Mouse (Mus musculus) cerebellum, postnatal 4 days (tissue): ENCODE measurements around the gene Dusp19.

Source experiments
- DNase-seq, 2 experiments: peaks; one replicate each; pipeline ENCODE4 v3.0.0; 2022; ENCODE audit warnings: low spot score in 2 of 2, mixed read lengths in 1 of 2

Dusp19 gene

DNA sequence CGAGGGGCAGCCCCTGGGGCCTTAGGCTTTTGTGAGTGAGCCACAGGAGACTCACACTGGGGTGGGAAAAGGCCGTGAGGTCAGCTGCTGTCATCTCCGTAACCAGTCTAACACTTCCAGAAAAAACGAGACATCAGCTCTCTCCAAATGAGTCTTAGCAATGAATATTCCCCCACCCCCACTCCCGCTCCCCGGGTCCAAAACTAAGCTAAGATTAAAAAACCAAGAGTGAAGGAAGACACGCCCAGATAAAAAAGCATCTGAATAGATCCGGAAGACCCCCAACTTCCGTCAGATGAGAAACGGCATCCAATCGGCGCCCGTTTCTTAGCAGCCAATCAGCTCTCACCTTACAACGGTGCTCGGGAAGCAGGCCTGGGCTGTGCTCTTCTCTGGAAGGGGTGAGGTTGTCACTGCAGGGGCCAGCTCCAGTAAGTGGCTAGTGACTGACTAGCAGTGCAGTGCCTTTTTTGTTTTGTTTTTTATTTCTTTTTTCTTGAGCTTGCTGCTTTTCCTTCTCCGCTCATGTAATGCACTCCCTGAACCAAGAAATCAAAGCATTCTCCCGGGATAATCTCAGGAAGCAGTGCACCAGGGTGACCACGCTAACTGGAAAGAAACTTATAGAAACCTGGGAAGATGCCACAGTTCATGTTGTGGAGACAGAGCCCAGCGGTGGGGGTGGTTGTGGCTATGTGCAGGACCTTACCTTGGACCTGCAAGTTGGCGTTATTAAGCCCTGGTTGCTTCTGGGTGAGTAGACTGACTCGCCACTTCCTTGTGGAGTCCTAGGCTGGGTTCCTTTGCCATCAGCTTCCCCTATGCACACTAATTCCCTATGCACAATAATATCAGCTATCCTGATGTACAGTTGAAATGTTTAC is at the start of gene Dusp19, which contains the start of gene Nup35:
Dusp19 (plus strand) TSS at position 192 of the 884 bp plus-strand sequence.
Nup35 (plus strand) TSS at position 383 of the 884 bp plus-strand sequence.
- DNase-seq = peak; percentile 91 to 97

DNA sequence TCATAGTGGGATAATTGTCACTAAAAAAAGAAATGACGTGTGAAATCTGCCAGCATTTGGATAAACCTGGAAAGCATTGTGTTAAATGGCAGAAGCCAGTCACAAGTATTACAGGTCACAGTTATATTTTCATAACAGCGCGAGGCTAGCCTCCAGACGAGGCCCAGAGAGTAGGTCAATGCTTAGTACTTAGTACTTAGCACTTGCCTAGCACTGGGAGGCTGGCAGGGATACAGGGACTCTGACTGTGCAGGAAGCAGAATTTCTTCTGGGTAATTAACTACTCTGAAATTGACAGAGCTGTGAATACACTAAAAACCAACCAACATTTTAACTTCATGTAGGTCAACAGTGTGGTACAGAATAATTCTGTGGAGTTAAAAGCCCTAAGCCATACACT is 49.4 kb upstream of the Dusp19 start:
- DNase-seq = no peak

DNA sequence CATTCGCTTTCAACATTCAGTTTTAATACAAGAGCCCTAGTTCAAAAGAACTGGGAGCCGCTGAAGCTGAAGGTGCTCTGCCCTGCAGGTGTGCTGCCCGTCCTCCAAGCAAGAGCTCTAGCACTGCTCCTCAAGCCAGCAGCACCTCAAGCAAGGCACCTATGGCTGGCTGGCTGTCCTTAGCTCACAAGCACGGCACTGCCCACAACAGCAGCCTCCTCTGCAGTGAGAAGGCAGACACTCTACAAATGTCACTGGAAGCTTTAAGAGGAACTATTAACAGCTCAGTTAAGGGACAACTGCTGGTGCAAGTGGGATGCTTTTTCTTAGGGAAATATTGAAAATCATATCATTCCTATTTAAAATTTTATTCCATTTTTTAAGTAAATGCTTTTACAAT is 46.2 kb upstream of the Dusp19 start:
- no peak for DNase-seq

DNA sequence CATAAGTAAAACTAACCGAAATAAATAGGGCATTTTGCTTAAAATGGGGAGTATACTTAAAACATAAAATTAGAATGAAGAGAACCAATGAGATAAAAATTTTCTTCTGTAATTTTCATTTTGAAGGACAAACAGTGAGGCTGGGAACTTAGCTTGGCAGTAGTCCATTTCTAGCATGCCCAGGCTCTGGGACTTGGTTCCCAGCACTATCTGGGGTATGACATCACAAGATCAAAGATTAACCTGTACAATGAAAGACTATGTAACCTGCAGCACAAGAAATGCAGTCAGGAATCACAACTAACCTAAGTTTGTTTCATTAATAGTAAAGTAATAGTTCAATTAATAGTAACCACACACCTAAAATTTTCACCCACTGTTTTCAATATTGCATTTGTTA is 39.6 kb upstream of the Dusp19 start:
- DNase-seq = no peak

DNA sequence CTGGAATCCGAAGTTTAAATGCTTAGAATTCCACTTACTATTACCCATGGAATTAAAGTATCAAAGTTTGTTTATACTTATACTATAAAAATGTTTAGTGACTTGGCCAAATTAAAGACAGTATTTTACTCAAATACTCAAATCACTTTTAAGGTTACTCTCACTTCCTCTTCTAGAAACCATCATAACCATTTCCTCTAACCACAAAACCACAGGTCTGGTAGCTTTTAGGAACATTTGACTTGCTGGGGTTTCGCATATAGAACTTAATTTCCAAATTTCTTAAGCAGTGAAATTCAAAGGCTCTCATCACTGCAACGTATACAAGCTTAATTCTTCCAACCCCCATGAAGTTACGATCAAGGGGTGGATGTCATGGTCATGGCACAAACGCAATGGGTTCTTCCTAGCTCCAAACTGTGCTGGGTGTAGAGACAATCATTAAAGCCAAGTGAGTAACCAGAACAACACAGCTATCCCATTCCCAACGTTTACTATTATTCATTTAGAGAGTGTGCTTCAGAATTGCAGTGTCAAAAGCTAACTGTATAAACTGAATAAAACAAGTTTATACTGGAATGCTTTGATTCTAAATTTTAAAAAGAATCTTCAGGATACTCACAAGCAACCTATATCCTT is 37.5 kb upstream of the Dusp19 start:
- DNase-seq = no peak

DNA sequence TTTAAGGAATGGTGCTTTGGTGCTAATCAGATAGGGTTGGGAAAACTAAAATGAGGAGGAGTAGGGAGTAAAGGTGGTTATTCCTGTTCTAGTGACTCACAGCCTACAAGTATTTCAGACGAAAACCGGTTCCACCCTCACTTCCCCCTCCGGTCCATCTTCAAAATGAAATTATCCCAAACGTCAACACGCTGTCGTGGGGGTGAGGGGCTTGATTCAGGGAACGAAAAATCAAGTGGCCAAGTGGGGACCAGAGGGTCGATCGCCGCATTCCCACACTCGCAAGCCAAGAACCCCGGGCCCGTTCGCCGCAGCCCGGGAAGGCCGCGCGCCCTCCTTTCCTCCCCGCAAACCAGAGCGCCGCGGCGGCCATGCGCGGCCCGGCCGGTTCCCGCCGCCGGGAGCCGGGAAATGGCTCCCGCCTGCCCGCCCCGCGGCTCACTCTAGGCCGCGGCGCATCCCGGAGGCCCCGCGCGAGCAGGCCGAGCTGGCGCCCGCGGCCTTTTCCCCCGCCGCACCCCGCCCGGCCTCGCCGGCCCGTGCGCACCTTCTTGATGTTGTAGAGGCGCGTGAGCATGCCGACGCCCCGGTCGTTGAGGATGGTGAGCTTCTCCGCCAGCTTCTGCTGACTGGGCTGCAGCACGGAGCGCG is 36.4 kb upstream of the Dusp19 start:
- DNase-seq = no peak

DNA sequence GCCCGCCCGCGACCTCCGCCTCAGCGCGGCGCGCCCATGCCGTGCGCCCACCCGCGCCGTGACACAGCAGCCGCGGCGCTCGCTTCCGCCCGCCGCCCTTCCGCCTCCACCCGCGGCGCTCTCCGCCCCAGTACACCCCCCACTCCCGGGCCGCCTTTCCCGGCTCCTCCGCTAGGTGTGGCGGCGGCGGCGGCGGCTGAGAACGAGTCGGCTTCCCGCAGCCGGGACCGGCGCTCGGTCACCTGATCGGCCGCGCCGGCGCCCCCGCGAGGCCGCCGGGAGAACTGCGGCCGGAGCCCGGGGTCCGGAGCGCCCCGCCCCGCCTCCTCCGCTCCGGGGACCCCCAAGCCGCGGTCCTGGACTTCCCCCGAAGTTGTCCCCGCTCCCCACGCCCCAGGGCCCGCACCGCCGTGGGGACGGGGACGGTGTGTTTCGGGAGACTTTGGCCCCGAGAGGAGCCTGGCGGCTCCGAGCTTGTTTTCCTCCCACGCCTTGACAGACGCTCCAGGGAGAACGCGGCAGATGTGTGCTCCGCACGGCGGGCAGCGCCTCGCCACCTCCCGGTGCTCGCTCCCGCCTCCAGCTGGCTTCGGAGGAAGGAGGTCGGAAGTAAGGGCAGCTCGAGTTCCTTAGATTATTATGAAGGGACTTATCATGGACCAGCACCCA is 35.7 kb upstream of the Dusp19 start, which contains the start of gene Nckap1:
Nckap1 (minus strand) TSS at position 338 of the 669 bp plus-strand sequence.
- peak; percentile 73 to 94 for DNase-seq

DNA sequence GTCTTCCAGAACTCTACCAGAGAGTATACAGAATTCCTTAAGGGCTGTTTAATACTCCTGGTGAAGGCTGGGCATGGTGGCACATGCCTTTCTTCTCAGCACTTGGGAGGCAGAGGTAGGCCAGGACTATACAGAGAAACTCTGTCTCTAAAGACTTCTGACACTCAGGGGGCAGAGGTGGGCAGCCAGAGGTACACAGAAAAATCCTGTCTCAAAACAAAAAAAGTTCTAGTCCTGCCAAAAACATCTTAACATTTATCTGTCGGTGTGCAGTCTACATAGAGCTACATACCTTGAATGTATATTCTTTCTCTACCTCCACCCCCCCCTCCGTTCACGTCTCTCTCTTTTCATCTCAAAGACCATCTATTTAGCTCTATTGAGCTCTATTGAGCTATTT is 34.5 kb upstream of the Dusp19 start:
- DNase-seq = no peak

DNA sequence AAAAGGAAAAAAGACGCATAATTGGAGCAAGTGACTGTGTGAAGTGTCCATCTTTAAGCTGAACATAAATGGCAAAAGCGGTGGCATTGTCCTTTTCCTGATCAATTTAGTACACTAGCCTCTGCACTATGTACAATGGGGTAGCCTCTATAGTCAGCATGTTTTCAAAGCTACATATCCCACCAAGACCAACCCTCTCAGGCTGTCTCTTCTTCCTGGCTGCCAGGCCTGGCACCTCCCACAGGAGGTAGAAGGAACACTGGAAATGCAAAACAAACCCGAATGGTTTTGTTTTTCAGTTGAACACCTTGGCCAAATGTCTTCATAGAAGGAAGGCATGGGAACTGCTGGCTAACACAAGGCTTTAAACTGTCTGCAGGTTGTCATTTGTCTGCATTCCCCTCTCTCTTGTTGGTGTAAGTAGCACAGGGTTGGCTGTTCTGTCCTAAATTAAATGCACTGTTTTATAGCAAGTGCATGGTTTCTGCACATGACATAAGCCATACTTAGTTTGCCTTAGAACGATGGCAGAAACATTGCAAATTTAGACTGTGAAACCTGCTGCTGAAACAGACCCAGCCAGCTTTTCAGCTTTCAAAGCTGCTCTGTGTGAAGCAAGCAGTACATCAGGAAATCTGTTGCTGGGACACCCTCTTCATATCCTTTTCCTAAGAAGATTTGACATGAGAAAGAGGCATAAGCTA is 22.5 kb upstream of the Dusp19 start:
- no peak for DNase-seq

DNA sequence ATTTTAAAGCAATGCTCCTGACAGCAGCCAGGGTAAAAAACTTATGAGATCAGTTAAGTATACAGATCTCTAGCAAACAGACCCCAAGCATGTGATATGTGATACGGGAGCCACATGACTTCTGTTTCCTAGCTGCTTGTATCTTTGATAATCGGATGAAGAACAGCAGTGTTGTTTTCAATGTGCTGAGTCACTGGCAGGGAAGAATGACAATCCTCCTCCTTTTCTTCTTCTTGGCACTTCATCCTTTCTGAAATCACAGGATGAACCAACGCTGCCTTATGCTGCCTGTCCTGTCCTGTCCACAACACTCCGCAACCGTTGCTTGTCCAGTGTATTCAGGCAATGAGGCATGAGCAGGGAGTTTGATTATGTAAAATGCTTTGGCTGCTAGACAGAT is 19.9 kb upstream of the Dusp19 start:
- no peak for DNase-seq

DNA sequence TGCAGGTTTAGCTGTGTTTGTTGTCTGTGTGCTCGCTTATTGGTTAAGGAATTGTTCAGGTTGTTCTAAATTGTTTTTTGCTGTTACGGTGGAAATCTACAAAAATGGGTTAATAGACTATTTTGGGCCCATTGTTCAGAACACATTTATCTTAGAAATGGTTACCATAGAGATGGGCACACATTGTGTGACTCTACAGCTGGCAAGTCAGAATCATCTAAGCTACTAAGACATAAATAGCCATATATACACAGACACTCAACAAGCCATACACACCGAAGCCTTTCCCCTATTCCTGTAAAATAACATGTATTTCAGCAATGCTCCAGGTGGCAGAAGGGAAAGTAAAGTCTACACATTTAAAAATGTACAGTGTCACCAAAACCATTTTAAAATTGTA is 17.0 kb upstream of the Dusp19 start:
- DNase-seq = no peak

DNA sequence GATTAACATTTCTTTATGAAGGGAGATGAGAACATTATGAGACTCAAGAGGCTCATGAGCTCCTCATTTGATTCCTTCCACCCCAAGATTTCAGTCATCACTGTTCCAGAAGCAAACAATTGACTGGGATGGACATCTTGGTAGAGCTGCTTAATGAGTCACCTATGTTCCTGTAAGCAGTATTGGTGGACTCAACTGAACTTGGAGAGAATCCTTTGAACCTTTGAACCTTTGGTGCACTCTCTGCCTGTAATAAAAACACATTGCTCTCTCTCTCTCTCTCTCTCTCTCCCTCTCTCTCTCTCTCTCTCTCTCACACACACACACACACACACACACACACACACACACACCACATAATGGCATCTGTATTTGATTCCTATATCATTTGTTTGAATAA is 16.2 kb upstream of the Dusp19 start:
- no peak for DNase-seq

DNA sequence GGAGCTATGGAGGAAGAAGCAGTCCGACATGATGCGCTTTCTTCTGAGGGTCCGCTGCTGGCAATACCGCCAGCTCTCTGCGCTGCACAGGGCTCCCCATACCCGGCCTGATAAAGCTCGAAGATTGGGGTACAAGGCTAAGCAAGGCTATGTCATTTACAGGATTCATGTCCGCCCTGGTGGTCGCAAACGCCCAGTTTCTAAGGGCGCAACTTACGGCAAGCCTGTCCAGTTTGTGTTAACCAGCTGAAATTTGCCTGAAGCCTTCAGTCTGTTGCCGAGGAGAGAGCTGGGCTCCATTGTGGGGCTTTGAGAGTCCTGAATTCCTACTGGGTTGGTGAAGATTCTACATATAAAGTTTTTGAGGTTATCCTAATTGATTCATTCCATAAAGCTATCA is 14.1 kb upstream of the Dusp19 start:
- DNase-seq = no peak

DNA sequence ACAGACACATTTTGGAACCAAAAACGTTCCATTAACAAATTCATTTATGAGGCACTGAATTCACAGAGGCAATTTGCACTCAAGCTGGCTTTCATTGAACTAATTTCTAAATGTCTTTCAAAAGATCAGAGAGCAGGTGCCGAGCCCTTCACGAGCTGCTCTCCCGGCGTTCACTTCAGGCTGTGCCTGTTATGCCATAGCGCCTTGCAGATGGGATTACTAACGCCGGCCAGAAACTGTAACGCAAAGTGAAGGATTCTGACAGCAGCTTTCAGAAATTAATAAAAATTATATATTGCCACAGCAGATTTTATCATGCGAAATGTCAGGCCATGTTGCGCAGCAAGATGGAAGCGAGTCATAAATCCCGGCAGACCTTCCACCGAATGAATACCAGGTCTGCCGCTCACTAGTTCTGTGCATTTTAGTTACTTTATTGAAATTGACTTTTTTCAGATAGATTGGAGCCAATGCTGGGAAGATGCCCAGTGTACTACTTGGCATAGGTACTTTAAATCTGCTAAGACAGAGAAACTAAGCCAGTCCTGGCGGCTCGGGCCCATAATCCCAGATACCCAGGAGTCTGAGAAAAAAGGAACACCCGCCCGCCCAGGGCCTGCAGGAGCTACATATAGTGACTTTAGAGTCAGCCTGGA is 12.9 kb upstream of the Dusp19 start:
- peak in 1 of 2 experiments; percentile 4 for DNase-seq

DNA sequence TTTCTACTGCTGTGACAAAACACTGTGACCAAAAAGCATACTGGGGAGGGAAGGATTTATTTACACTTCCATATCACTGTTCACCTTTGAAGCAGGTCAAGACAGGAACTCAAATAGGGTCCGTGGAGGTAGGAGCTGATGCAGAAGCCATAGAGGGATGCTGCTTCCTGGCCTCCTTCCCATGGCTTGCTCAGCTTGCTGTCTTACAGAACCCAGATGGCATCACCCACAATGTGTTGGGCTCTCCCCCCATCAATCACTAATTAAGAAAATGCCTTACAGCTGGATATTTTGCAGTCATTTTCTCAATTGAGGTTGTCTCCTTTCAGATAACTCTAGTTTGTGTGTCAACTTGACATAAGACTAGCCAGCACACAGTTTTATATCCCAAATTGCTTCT is 4.6 kb upstream of the Dusp19 start:
- DNase-seq = no peak

DNA sequence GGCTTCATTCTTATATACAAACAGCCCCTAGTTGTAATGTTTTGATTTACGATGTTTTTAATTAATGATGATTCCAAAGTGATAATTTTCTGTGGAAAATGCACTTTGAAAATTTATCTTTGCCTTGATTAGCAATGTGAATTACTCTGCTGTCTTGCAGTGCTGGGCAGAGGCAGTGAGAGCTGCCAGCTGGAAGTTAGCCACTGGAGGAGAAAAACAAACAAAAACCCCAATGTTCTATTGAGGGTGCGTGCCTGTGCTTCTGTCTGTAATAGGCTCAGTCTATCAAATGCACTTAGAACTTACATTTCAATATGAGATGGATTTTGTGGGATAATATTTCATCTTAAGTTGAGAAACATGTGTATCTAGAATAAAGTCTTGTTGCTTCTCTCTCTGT is 4.0 kb upstream of the Dusp19 start:
- peak in 1 of 2 experiments; percentile 18 for DNase-seq

DNA sequence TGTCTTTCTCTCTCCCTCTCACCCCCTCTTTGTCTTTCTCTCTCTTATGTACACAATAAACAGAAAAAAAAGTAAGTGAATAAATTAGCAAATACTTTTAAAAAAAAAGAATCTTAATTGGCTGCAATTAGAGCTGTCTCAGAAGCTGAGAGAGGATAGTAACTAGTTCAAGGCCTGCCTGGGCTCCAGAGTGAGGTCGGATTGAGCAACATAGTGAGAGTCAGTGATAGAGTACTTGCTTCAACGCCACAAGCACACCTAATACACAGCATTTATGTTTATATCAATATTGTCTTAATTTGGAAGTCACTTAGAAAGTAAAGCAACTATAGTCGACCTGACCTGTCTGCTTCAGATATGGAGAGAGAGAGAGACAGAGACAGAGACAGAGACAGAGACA is 2.1 kb downstream of the Dusp19 start:
- DNase-seq = no peak

DNA sequence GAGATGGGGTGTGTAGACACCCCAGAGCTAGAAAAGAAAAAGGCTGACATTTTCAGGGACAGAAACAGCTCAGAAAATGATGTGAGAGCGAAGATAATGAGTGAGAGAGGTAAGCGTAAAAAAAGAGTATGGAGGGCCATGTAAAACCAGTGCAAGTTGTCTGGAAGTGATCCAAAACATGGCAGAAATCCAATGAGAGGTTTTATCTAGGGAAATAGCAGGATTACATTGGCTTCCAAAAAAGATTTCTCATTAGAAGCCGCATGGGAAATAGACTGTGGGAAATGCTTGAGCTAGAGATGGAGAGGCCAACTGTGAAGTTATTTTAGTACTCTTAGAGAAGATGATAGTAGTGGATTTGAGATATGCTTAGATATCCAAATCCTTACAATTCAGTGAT is 5.1 kb downstream of the Dusp19 start:
- DNase-seq = no peak

DNA sequence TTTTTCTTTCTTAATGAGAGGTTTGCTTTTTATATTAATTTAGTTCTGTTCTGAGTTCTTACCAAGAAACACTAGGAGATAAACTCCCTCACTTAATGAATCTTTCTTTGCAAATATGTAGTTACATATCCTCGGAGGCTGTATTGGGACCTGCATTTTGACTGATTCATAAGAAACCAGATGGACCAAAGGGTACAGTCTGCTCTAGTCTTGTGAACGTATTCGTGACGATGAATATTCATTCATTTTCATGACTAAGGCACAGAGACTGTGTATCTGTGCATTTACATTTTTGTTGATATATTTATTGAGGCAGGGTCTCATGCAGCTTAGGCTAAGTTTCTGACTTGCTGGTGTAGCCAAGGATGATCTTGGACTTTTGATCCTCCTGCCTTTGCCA is 7.7 kb downstream of the Dusp19 start:
- DNase-seq = no peak

DNA sequence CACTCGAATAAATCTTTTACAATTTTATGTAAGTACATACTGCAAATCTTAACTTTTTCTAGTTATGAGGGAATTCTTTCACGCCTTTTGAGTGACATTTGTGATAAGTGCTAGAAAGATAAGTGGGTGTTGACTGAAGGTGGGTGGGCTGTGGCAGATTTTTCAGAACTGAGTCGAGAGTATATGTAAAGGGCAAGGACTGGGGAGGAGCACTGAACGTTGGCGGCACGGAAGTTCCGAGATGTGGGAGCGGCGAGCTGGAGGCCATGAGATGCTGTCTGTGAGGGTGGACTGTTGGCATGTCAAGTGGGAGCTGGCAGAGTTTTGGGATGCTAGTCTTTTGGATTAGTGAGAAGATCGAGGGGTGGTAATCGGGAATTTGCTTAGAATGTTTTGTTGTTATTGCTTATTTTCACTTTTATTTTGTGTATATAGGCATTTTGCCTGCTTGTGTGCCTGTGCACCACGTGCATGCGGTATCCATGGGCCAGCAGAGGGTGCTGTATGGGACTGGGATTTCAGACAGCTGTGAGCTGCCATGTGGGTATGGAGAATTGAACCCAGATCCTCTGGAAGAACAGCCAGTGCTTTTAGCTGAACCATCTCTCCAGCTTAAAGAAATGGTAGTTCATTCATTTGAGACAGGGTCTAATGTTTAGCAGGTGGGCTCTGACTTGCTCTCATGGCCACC is 15.6 kb downstream of the Dusp19 start:
- DNase-seq = no peak
